Mouse (Mus musculus): ENCODE data around the gene Sh3bgrl2. TPM values are rescaled to one million over a fixed set of nuclear protein-coding genes. Genes with fewer than 3 reads are reported as not detected.

Sh3bgrl2 gene
- polyA plus RNA-seq (2012; rRNA removed; ENCODE audit: low replicate concordance), result 3.2 and 8.0 TPM in 2 replicates

GRCm38 (mm10) chr9:83547830-83548689 lies at the start of gene Sh3bgrl2:
Gene Sh3bgrl2, plus strand, starts transcription at chr9:83548327.

Other genes with a start within 250 kb of the Sh3bgrl2 start
- 0.73 and 2.7 TPM in 2 replicates for gene Lca5, start 107.2 kb upstream of the Sh3bgrl2 start, polyA plus RNA-seq (2012; rRNA removed; ENCODE audit: low replicate concordance)